Mouse (Mus musculus): ENCODE data around the gene Setx. TPM values are rescaled to one million over a fixed set of nuclear protein-coding genes. Genes with fewer than 3 reads are reported as not detected.

Gene Setx
- polyA plus RNA-seq (2021; fragmentation: Nextera tagmentation): 4.5 and 6.9 TPM in 2 replicates
- long read RNA-seq, experiment 1, partial matches to known transcripts: 18 of 24 reads
- long read RNA-seq, experiment 1, other reads (novel, unspliced or antisense): 6 of 24 reads
- long read RNA-seq, experiment 2, partial matches to known transcripts: 30 of 42 reads
- long read RNA-seq, experiment 2, other reads (novel, unspliced or antisense): 12 of 42 reads

DNA sequence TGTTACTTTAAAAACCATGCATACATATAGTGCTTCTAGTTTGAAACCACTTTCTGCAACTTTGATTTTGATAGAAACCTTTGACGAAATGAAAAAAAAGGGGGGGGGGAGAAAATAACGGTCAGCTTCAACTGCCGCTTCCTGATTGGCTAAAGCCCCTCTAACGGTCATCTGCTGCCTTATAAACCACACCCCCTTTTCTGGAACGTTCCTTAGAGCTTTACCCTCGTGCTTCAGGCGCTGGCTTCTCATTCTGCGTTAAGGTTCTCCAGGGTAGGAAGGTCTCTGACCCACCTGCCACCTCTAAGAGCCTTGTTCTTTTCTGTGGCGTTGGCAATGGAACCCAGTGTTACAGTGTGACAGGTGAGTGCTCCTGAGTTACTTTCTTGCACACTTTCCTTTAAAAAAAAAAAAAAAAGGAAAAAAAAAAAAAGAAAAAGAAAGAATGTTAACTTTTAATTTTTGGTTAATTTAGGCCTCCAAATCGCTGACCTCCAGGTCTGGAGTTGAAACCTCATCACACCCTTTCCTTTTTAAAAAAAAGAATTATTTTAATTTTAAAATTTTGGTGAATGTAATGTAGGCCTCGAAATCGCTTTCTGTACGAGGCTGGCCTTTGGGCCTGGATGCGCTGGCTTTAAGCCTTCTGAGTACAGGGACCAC is at the start of gene Setx:
TSS of gene Setx (plus strand) at position 275 of the 663 bp plus-strand sequence.

Other genes starting within 250 kb of the Setx start
- gene Barhl1, start 207.5 kb upstream of the Setx start, polyA plus RNA-seq (2021; fragmentation: Nextera tagmentation): not detected in 2 replicates
- 0.89 and 1.6 TPM in 2 replicates for gene Cfap77, start 69.1 kb upstream of the Setx start, polyA plus RNA-seq (2021; fragmentation: Nextera tagmentation)
- gene Ttf1, start 63.9 kb upstream of the Setx start, polyA plus RNA-seq (2021; fragmentation: Nextera tagmentation): 2.9 and 3.2 TPM in 2 replicates
- gene Ntng2, start 128.8 kb downstream of the Setx start, polyA plus RNA-seq (2021; fragmentation: Nextera tagmentation): 23.8 and 27.5 TPM in 2 replicates
- 51.4 and 51.8 TPM in 2 replicates for gene Med27, start 222.6 kb downstream of the Setx start, polyA plus RNA-seq (2021; fragmentation: Nextera tagmentation)